Mouse (Mus musculus) heart, adult 9 months (tissue): ENCODE data around the gene Cwc22.

Source experiments
- DNase-seq, 2 experiments: peaks; one replicate each; pipeline ENCODE4 v3.0.0; 2022; ENCODE audit warnings: low spot score in 2 of 2

Cwc22 gene

DNA sequence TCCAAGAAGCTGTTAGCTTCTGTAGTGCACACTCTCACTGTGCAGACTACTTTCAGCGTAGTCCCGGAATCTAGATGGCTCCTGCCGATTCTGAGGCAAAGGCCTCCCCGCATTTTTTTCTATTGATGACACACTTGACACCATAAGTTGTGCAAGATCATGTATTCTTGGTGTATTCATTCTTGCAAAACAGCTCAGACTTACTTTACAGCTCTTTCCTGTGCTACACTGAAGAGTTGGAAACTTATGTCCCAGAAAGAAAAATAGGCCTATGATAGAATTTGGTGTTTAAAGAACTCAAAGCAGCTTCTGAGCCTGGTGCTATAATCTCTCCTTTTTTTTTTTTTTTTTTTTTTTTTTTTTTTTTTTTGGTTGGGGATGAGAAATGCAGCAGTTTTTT is 23.8 kb upstream of the Cwc22 start:
- no peak for DNase-seq

- DNase-seq = no peak
Measured at GRCm38 (mm10) chr2:77962450-77963193, 16.4 kb upstream of the Cwc22 start.

DNA sequence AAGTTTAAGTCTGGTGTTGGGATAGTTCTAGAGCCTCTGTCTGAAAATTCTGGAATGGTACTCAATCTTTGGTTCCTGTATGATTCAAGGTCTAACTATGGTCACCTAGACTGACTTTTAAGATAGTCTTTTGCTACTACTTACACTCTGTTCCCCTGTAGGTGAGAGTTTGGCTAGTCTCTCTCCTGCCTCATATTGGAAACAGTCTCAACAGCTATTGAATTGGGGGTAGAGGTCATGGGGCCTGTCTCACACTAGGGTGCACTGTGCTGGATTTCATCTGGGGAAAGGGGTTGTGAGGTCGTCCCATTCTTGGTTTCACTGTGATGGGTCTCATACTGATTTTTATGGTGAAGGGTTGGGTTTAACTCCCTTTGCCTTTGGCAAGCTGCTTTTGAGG is 15.1 kb upstream of the Cwc22 start:
- no peak for DNase-seq

DNA sequence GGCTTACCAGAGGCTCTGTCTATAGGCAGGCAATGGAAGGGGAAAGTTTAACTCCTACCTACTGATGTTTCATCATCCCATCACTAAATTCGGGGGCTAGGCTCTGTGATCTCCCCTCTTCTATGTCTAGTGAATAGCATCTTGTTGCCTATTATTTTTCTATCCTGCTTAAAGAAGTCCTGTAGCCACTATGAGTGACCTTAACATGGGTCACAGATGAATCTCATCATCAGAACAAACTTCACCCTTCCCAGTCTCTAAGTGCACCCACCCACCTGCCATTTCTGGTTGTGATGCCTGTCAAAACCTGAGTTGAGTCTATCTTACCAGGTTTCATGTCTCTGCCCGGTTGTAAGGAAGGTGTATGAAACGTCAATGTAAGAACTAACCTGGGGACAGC is 14.5 kb upstream of the Cwc22 start:
- DNase-seq = no peak

- DNase-seq = no peak
Measured at GRCm38 (mm10) chr2:77959341-77959740, 13.2 kb upstream of the Cwc22 start.

DNA sequence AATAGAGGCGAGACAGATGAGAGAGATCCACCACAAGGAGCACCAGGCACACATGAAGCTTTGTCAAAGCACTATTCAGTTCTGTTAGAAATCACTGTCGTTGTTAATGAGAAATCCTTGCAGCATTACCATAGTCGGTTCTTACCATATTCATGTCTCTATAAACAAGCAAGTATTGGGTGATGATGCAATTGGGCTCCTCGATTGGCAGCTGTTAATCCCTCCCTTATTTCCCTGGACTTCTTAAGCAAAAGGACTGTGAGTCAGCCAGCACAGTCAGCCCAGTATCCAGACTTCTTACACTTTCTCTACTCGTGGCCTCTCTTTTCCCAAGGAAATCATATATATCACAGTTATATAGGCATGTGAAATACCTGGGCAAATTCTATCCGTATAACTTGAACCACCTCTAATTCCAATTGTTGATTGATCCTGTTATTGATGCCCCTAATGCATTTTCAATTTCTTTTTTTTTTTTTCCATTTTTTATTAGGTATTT is 5.3 kb upstream of the Cwc22 start:
- DNase-seq = no peak

DNA sequence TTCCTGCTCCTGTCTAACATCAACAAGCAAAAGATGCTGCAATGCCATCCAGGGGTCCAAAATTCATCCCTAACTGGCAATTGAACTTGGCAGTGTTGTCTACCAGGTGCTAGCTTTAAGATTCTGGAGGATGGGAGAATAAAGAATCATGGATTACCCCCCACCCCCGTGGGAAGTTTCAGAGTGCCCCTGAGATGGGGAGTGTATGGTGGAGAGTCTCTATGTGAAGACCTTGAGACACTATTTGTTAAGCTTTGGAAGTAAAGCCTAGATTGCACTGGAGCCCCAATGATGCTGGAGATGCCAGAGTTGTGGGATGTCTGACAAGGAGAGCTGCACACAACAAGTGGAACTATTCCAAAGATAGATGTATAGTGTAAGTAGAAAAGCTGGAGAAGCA is 3.9 kb upstream of the Cwc22 start:
- no peak for DNase-seq

GRCm38 (mm10) chr2:77949521-77949920 is 3.3 kb upstream of the Cwc22 start:
- no peak for DNase-seq

DNA sequence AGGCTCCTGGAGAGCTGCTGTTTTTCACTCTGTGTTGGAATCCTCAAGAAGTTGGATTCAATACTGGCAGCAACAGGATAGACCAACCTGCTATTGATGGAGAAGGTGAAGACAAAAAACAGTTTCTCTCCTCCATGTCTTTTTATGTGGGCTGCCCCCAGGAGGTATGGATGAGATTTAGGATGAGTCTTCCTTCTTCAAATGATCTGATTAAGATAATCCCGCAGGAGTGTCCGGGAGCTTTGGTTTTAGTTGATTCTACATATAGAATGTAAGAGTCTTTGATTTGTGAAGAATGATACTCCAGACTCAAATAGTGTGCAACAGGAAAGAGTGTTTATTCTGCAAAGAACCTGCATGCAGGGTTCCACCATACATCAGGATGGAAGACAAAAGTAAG is 2.7 kb upstream of the Cwc22 start:
- no peak for DNase-seq

DNA sequence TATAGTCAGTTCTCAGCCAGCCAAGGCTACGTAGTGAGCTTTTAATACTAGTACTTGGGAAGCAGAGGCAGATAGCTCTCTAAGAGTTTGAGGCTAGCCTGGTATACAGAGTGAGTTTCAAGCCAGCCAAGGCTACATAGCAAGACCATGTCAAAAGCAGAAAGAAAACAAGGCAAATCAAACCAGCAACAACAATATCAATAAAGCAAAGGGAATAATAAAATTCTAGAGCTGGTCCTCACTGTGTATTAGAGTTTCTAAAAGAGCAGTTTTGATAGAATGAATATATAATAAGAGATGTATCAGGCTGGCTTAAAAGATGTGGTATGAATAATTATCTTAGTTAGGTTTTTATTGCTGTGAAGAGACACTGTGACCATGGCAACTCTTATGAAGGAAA is 2.0 kb upstream of the Cwc22 start:
- no peak for DNase-seq

- no peak for DNase-seq
Measured at GRCm38 (mm10) chr2:77947161-77947870, 1.1 kb upstream of the Cwc22 start.

- no peak for DNase-seq
Measured at GRCm38 (mm10) chr2:77944860-77945595, 1.1 kb downstream of the Cwc22 start.

DNA sequence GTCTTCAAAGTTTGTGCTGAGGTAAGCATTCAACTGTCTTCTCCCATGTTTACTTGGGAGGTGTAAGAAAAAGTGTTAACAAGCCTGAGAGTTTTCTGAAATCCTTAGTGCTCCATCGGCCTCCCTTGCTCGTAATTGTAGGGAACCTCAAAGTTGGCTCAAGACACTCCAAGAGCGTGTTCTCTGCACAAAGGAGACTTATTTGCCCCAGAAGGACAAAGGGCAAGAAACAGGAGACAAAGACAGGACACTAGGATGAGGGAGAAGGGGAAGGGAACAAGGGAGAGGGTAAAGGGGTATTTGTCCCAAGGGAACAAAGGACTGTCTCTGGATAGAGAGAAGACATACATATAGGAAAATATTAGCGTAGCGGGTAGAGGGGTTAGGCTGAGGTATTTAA is 1.9 kb downstream of the Cwc22 start:
- no peak for DNase-seq

GRCm38 (mm10) chr2:77941944-77942343 is 4.2 kb downstream of the Cwc22 start:
- no peak for DNase-seq

DNA sequence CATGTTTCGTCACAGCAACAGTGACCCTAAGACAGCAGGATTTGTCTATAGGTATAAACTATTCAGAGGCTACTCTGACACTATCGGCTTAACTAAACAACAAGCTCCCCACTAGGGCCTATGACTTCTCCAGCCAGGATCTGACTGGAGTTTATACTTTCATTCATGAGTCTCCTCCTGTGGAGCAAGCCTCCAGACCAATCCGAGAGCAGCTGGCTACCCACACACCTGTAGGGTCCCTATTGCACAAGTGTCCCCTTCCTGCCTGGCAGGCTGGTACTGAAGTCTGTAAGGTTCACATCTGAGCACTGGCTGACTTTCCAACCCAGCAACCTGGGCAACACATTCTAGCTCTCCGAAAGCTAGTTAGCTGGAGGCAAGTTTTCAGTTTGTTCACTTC is 7.9 kb downstream of the Cwc22 start:
- no peak for DNase-seq

DNA sequence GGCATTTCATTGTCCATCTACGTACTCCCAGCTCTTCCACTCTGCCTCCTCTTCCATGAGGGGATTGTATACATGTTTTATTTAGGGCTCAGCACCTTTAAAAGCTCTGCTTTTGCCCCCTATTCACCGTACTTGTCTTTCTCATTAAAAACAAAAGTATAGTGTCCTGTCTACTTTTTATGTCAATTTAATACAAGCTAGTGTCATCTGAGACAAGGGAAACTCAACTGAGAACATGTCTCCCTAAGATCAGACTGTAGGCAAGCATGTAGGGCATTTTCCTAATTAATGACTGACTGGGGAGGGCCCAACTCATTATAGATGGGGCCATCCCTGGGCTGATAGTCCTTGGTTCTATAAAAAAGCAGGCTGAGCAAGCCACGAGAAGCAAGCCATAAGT is 8.4 kb downstream of the Cwc22 start:
- DNase-seq = no peak

DNA sequence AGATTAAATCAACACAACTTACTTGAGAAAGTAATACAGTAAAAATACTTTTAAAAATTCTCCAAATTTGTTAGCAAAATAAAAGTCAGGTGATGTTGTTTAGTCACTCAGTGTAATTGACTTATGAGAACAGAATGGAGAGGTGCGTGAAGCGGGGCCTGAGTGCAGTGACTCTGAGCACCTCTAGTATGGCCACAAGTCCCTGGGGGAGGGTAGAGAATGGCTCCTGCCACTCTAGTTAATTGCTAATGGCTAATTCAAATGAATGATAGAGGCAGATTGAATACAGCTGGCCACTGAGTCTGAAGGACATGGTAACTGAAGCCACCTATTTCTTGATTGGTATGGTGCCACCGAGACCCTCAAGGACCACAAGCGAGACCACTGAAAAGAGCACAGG is 12.0 kb downstream of the Cwc22 start:
- no peak for DNase-seq

DNA sequence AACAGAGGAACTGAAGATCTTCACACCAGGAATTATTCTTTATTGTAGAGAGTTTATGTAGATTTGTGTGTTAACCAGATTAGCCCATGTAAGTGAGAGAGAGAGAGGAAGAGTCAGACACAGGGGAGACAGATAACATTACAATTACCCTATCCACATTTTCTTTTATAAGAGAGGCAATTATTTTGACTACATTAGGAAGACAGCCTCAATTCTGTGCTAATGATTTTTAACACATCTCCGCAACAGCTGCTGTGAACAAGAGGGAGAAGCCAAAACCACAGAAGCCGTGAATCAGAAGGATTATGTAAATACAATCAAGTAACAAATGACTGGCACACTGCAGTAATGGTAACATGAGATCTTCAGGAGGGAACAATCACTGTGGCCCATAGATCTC is 12.5 kb downstream of the Cwc22 start:
- no peak for DNase-seq

GRCm38 (mm10) chr2:77931958-77932357 is 14.2 kb downstream of the Cwc22 start:
- DNase-seq = no peak

DNA sequence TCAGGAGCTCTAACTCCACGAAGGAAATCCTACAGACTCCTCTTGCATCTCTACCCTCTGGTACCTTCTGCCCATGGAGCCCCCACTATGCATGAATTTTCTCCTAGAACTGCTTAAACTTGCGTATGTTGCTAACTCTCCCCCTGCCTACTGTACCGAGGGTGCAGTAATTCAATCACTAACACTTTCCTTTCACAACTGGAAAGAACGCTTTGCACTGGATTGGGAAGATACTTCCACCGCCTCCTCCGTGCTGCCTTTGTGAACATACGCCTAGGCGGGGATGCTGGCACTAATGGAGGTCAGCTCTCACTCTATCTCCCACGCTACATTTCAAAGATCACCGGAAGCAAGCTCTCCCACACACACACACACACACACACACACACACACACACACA is 17.8 kb downstream of the Cwc22 start:
- no peak for DNase-seq

DNA sequence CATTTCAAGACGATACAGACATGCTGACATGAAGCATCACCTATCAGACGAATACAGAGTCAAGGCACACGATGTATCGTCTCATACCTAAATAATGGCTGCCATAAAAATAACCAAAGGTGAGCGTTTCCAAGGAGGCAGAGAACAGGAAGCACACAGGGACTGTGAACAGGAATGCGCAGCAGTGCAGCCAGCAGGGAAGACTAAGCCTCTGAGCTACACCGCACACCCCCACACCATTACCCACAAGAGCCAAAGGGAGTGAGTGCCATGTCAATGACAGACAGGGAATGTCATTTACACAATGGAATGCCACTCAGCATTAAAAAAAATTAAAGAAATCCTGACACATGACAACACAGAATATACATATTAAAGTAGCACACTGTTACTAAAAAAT is 19.7 kb downstream of the Cwc22 start:
- DNase-seq = no peak

- DNase-seq = no peak
Measured at GRCm38 (mm10) chr2:77925997-77926396, 20.2 kb downstream of the Cwc22 start.
